Mouse (Mus musculus): ENCODE results near the gene Babam1.

DNA sequence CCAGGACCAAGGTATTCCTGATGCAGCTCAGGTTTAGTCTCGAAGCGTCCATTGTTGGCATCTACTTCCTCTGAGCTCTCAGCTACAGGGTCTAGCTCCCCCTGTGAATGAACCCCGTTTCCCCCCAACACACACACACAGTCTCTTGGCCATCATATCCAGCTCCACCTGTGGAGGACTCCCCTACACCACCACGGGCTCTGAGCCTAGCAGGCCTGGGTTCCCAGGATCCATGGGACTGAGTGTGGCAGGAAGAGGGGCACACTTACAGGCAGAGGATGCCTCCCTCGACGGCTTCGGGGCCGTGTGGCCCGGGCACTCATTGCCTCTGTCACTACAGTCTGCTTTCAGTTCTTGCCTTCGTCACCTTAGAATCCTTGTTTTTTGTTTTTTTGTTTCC is 1.6 kb upstream of the Babam1 start:
- TF ChIP-seq CTCF (IDR thresholded peaks at IDR 0.05; ENCODE audit: control insufficient read depth, insufficient read depth, insufficient read length) (no peak), MYOD1 (IDR thresholded peaks at IDR 0.05; ENCODE audit: control insufficient read depth, insufficient read length, low read depth) (no peak), USF1 (IDR thresholded peaks at IDR 0.05; ENCODE audit: low read depth) (no peak), MAX (IDR thresholded peaks at IDR 0.05) (no peak), FOSL1 (IDR thresholded peaks at IDR 0.05; ENCODE audit: insufficient read depth, low read length, poor library complexity, severe bottlenecking) (no peak), MYOG (IDR thresholded peaks at IDR 0.05; ENCODE audit: control insufficient read depth, extremely low read depth, insufficient read length) (no peak), CEBPB (IDR thresholded peaks at IDR 0.05; ENCODE audit: low read depth) (no peak)
